Mouse (Mus musculus) forebrain, embryonic 11.5 days (tissue): ENCODE measurements at regions not wholly inside any gene's neighbourhood (a gene's known extent, or its start where the extent isn't known, plus 50 kb on each side); places are given as distances from the start of the nearest gene placed in this dataset.

Experiments
- ATAC-seq: fragments of 200-750 bp; cut with Nextera tagmentation; replicated peaks from 2 replicates; pipeline ENCODE4 v1.8.0; 2017; ENCODE audit warnings: moderate TSS enrichment; ENCODE audit not compliant: low FRiP score
- DNase-seq: peaks from one replicate; pipeline ENCODE4 v3.0.0-alpha.2; 2017; ENCODE audit warnings: low spot score
- H3K27ac ChIP-seq: fragments of 300-500 bp; sonication (generic); 2 replicates; pipeline ENCODE4 v1.5.1; 2014; ENCODE audit warnings: low read depth, low read length
- H3K27me3 ChIP-seq: fragments of 300-500 bp; sonication (generic); 2 replicates; pipeline ENCODE4 v1.6.1; 2014; ENCODE audit warnings: mild to moderate bottlenecking, low read length, mixed read lengths; ENCODE audit not compliant: control insufficient read depth, insufficient read depth
- H3K36me3 ChIP-seq: fragments of 300-500 bp; sonication (generic); 2 replicates; pipeline ENCODE4 v1.6.1; 2014; ENCODE audit warnings: mild to moderate bottlenecking, low read length, moderate library complexity, mixed read lengths; ENCODE audit not compliant: control insufficient read depth, insufficient read depth
- H3K4me1 ChIP-seq: fragments of 300-500 bp; sonication (generic); replicated peaks from 2 replicates; pipeline ENCODE4 v1.6.1; 2014; ENCODE audit warnings: low read length, mixed read lengths; ENCODE audit not compliant: control insufficient read depth, insufficient read depth
- H3K4me2 ChIP-seq: fragments of 300-500 bp; sonication (generic); 2 replicates; pipeline ENCODE4 v1.6.1; 2014; ENCODE audit warnings: low read depth, mild to moderate bottlenecking, low read length, moderate library complexity, mixed read lengths; ENCODE audit not compliant: severe bottlenecking
- H3K4me3 ChIP-seq: fragments of 300-500 bp; sonication (generic); 2 replicates; pipeline ENCODE4 v1.5.1; 2014; ENCODE audit warnings: low read depth, low read length
- H3K9ac ChIP-seq: fragments of 300-500 bp; sonication (generic); 2 replicates; pipeline ENCODE4 v1.6.1; 2014; ENCODE audit warnings: low read length
- H3K9me3 ChIP-seq: fragments of 300-500 bp; sonication (generic); 2 replicates; pipeline ENCODE4 v1.6.1; 2016; ENCODE audit warnings: low read length, mixed read lengths; ENCODE audit not compliant: control insufficient read depth
- WGBS: fragments of 180-500 bp; shearing (Covaris S2); extraction: QIAGEN DNeasy Blood & Tissue Kit; methylation state at CpG from one replicate; pipeline ENCODE4 v1.1.7; 2014; 5-methylcytosine and 5-hydroxymethylcytosine counted together

GRCm38 (mm10) chr10:37250934-37251521 is 112.3 kb upstream of the Marcks start:
- no peaks in the 10 kb centered on the region for H3K27me3 ChIP-seq
- no peaks in the 10 kb centered on the region for H3K9me3 ChIP-seq
- no peak overlapping the region for H3K9ac ChIP-seq
- H3K36me3 ChIP-seq: no peaks in the 10 kb centered on the region
- no peak overlapping the region for H3K4me2 ChIP-seq
- WGBS: 57% methylated on average over 6 of the region's 6 CpGs
- H3K4me3 ChIP-seq: no peak overlapping the region
- ATAC-seq (peak; percentile 60), DNase-seq (no peak)
- no peak overlapping the region for H3K27ac ChIP-seq
- peaks cover 4% of the 10 kb centered on the region; the same call in 1 of the 2 replicates for H3K4me1 ChIP-seq

GRCm38 (mm10) chr10:37250157-37250556 is 111.4 kb upstream of the Marcks start:
- H3K4me3 ChIP-seq: no peak overlapping the region
- 74% methylated on average over 2 of the region's 2 CpGs for WGBS
- no peak overlapping the region for H3K4me2 ChIP-seq
- no peak overlapping the region for H3K27ac ChIP-seq
- no peaks in the 10 kb centered on the region for H3K36me3 ChIP-seq
- no peak for ATAC-seq
- H3K27me3 ChIP-seq: no peaks in the 10 kb centered on the region
- H3K9me3 ChIP-seq: no peaks in the 10 kb centered on the region
- no peak overlapping the region for H3K9ac ChIP-seq
- H3K4me1 ChIP-seq: peaks cover 4% of the 10 kb centered on the region; the same call in 1 of the 2 replicates
- no peak for DNase-seq

GRCm38 (mm10) chr10:37249511-37249910 is 110.8 kb upstream of the Marcks start:
- no peak overlapping the region for H3K9ac ChIP-seq
- H3K4me1 ChIP-seq: peaks cover 4% of the 10 kb centered on the region; the same call in 1 of the 2 replicates
- H3K27me3 ChIP-seq: no peaks in the 10 kb centered on the region
- H3K4me2 ChIP-seq: no peak overlapping the region
- no peaks in the 10 kb centered on the region for H3K9me3 ChIP-seq
- 84% methylated on average over 4 of the region's 4 CpGs for WGBS
- DNase-seq: no peak
- no peak overlapping the region for H3K4me3 ChIP-seq
- no peaks in the 10 kb centered on the region for H3K36me3 ChIP-seq
- ATAC-seq: no peak
- no peak overlapping the region for H3K27ac ChIP-seq

DNA sequence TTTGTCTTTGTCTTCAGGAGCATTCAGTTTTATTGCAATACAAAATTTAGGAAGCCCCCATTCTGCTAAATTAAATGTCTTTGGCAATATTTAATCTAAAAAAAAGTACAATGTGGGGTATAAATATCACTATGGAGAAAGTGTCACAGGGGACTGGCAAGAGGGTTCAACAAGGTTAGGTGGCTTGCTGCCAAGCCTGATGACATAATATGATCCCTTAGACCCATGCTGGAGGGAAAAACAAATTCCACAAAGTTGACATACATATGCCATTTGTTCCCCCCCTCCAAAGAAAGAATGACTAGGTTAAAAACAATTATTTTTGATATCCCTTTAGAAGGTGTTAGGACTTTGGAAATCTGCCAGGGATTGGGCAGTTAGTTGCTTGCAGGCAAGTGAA is 108.4 kb upstream of the Marcks start:
- Histone ChIP-seq H3K4me3 (no peak overlapping the region), H3K4me2 (no peak overlapping the region), H3K27me3 (no peaks in the 10 kb centered on the region), H3K9me3 (no peaks in the 10 kb centered on the region), H3K36me3 (no peaks in the 10 kb centered on the region), H3K27ac (no peak overlapping the region), H3K4me1 (peaks cover 4% of the 10 kb centered on the region; the same call in 1 of the 2 replicates), H3K9ac (no peak overlapping the region)
- ATAC-seq: no peak
- no peak for DNase-seq

- no peak for DNase-seq
- no peak overlapping the region for H3K4me3 ChIP-seq
- H3K9me3 ChIP-seq: no peaks in the 10 kb centered on the region
- no peak for ATAC-seq
- WGBS: 88% methylated on average over 2 of the region's 2 CpGs
- H3K4me1 ChIP-seq: no peaks in the 10 kb centered on the region
- H3K27me3 ChIP-seq: no peaks in the 10 kb centered on the region
- H3K27ac ChIP-seq: no peak overlapping the region
- no peak overlapping the region for H3K9ac ChIP-seq
- H3K36me3 ChIP-seq: no peaks in the 10 kb centered on the region
- H3K4me2 ChIP-seq: no peak overlapping the region
Observed at GRCm38 (mm10) chr10:37243136-37243535, 104.4 kb upstream of the Marcks start.

GRCm38 (mm10) chr10:37241821-37242263 is 103.1 kb upstream of the Marcks start:
- WGBS: 73% methylated on average over 4 of the region's 4 CpGs
- Histone ChIP-seq H3K9me3 (no peaks in the 10 kb centered on the region), H3K4me3 (no peak overlapping the region), H3K9ac (no peak overlapping the region), H3K27ac (no peak overlapping the region), H3K4me1 (no peaks in the 10 kb centered on the region), H3K27me3 (no peaks in the 10 kb centered on the region), H3K4me2 (no peak overlapping the region), H3K36me3 (no peaks in the 10 kb centered on the region)
- ATAC-seq: no peak
- no peak for DNase-seq

DNA sequence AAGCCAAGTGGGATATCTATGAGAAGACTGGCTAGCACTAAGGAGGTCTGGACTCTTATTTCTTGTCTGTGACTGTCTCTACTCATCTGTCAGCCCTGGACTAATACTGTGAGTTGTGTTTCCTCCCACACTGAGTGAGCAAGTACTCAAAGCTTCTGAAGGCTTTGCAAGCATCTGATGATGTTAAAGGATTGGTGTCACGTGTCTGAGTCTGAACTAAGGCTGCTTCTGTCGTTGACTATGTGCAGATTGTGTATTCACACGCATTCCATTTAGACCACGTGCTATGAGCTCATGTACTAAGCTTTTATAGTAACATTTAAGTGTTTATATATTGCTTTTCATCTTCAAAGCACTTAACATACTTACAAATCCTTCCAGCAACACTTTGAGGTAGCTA is 101.9 kb upstream of the Marcks start:
- Histone ChIP-seq H3K27ac (no peak overlapping the region), H3K4me1 (no peaks in the 10 kb centered on the region), H3K27me3 (no peaks in the 10 kb centered on the region), H3K9me3 (no peaks in the 10 kb centered on the region), H3K36me3 (no peaks in the 10 kb centered on the region), H3K4me3 (no peak overlapping the region), H3K4me2 (no peak overlapping the region), H3K9ac (no peak overlapping the region)
- WGBS: 72% methylated on average over 4 of the region's 4 CpGs
- no peak for DNase-seq
- ATAC-seq: no peak

DNA sequence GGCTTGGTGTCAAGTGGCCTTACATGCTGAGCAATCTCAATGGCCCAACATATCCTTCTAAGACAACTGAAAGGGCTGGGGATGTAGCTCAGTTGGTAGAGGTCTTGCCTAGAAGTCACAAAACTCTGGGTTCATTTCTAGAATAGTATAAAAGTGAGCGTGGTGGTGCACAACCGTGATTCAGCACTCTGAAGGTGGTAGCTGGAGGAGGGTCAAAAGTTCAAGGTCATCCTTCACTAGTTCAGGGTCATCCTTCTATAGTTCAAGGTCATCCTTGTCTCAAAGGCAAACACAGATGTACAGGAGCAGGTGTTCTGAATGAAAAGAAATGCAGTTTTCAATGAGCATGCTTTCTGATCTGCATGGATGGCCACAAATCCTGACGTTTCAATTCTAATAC is 101.5 kb upstream of the Marcks start:
- H3K27ac ChIP-seq: no peak overlapping the region
- WGBS: 83% methylated on average over 3 of the region's 3 CpGs
- no peaks in the 10 kb centered on the region for H3K27me3 ChIP-seq
- no peaks in the 10 kb centered on the region for H3K36me3 ChIP-seq
- ATAC-seq: no peak
- H3K4me1 ChIP-seq: no peaks in the 10 kb centered on the region
- H3K4me2 ChIP-seq: no peak overlapping the region
- no peak overlapping the region for H3K4me3 ChIP-seq
- H3K9ac ChIP-seq: no peak overlapping the region
- DNase-seq: no peak
- no peaks in the 10 kb centered on the region for H3K9me3 ChIP-seq

DNA sequence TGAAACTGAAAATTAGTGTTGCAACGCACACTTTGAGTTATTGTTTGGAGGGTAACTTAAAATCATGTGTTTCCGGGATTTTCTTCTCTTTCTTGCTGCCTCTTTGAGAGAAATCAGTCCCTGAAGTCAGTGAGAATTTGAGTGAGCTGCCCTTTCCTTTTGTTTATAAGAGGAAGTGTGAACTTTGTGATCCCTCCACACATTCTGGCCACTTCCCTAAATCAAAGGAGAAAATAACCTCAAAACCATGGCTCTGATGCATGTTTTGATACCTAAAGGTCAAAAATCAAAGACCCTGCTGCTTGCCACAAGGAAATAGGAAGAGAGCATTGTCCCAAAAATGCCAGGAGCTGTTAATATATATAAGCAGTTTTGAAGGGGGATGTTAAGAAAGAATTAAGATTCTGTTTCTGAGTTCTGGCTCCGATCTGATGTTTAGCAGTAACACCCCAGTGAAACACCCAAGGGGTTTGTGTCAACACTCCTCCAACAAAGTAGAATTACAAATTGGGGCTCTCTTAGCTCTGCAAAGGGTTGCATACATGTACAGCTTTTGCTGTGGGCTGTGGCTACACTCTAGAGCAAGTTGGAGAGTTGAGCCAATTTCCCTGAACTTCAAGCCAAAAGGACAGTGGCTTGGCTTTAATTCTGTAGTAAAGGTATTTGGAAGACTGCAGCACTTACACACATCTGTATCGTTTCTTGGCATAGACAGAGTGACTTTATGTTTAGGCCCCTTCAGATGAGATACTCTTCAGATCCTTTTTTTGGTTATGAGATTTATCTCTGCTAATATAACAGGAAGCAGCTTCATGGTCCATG is 97.5 kb upstream of the Marcks start:
- no peak overlapping the region for H3K27ac ChIP-seq
- H3K4me1 ChIP-seq: no peaks in the 10 kb centered on the region; the same call in 1 of the 2 replicates
- H3K4me3 ChIP-seq: no peak overlapping the region
- ATAC-seq (no peak), DNase-seq (no peak)
- no peak overlapping the region for H3K4me2 ChIP-seq
- WGBS: 86% methylated on average over 4 of the region's 4 CpGs
- H3K36me3 ChIP-seq: no peaks in the 10 kb centered on the region
- no peaks in the 10 kb centered on the region for H3K9me3 ChIP-seq
- no peaks in the 10 kb centered on the region for H3K27me3 ChIP-seq
- H3K9ac ChIP-seq: no peak overlapping the region
